Comparison of ENCODE assay signal across 16 mouse cellular contexts in genomic region chr15:83299450-83299849, GRCm38 (mm10). TPM values are rescaled to one million over a fixed set of nuclear protein-coding genes. Genes with fewer than 3 reads are reported as not detected.
"Had no signal": no experiment of that assay in that cellular context is flagged by ENCODE, and none has a peak within 500 bp of the region (broad histone marks: within the 10 kb centered on the region; RNA-seq: fewer than 3 reads in every experiment).

No protein-coding gene starts in this region.

- DNase-seq: kidney, adult 11 months; kidney, adult 8-10 months; layer of hippocampus, adult 9-11 months; layer of hippocampus, postnatal 36 days; left cerebral cortex, postnatal 4 days; lung, postnatal 14 days; midbrain, embryonic 14.5 days; thymus, postnatal 25 days had no signal

- H3K4me2 ChIP-seq: limb, embryonic 12.5 days; limb, embryonic 15.5 days; midbrain, embryonic 11.5 days had no signal

- H3K27me3 ChIP-seq: limb, embryonic 12.5 days; limb, embryonic 15.5 days had no signal

- H3K4me3 ChIP-seq: left cerebral cortex, adult 2 months; limb, embryonic 12.5 days; limb, embryonic 15.5 days had no signal

- H3K9ac ChIP-seq: limb, embryonic 12.5 days; limb, embryonic 15.5 days had no signal

- H3K27ac ChIP-seq: hindbrain, postnatal 0 days; limb, embryonic 12.5 days; limb, embryonic 15.5 days had no signal

- ATAC-seq: hindbrain, postnatal 0 days; inflammation-experienced regulatory T-cells, adult 6 months had no signal

- H3K9me3 ChIP-seq: limb, embryonic 12.5 days; limb, embryonic 15.5 days had no signal

RNA-seq across cellular contexts. Expression of gene A4galt, which starts 47.9 kb away (rescaled TPM):
- total RNA-seq: megakaryocyte progenitor cell, adult 5-6 weeks; megakaryocyte-erythroid progenitor cell, adult 5-6 weeks had no signal
- polyA plus RNA-seq: inflammation-experienced regulatory T-cells, adult 6 months had no signal
